Mouse (Mus musculus) kidney, embryonic 15.5 days (tissue): ENCODE measurements at regions not wholly inside any gene's neighbourhood (a gene's known extent, or its start where the extent isn't known, plus 50 kb on each side); places are given as distances from the start of the nearest gene placed in this dataset.
"Not testable (repeated sequence)": the region's sequence is repeated elsewhere in the genome, so short reads cannot be mapped to it uniquely, and the experiment has no call there.

Experiments
- ATAC-seq: fragments of 200-750 bp; cut with Nextera tagmentation; replicated peaks from 2 replicates; pipeline ENCODE4 v1.8.0; 2017; ENCODE audit warnings: moderate TSS enrichment; ENCODE audit not compliant: low FRiP score
- H3K27ac ChIP-seq: fragments of 300-500 bp; sonication (generic); 2 replicates; pipeline ENCODE4 v1.5.1; 2015; ENCODE audit warnings: mild to moderate bottlenecking, inconsistent platforms
- H3K27me3 ChIP-seq: fragments of 300-500 bp; sonication (generic); 2 replicates; pipeline ENCODE4 v1.6.1; 2015; ENCODE audit warnings: inconsistent platforms
- H3K36me3 ChIP-seq: fragments of 300-500 bp; sonication (generic); 2 replicates; pipeline ENCODE4 v1.6.1; 2015; ENCODE audit warnings: inconsistent platforms
- H3K4me1 ChIP-seq: fragments of 300-500 bp; sonication (generic); 2 replicates; pipeline ENCODE4 v1.6.1; 2015; ENCODE audit warnings: inconsistent platforms
- H3K4me2 ChIP-seq: fragments of 300-500 bp; sonication (generic); 2 replicates; pipeline ENCODE4 v1.6.1; 2015; ENCODE audit warnings: moderate library complexity, mild to moderate bottlenecking, inconsistent platforms
- H3K4me3 ChIP-seq: fragments of 300-500 bp; sonication (generic); replicated peaks from 2 replicates; pipeline ENCODE4 v1.5.1; 2015; ENCODE audit warnings: mild to moderate bottlenecking, inconsistent platforms
- H3K9ac ChIP-seq: fragments of 300-500 bp; sonication (generic); 2 replicates; pipeline ENCODE4 v1.6.1; 2015; ENCODE audit warnings: mild to moderate bottlenecking, inconsistent platforms
- H3K9me3 ChIP-seq: fragments of 300-500 bp; sonication (generic); replicated peaks from 2 replicates; pipeline ENCODE4 v1.6.1; 2016; ENCODE audit warnings: inconsistent platforms
- WGBS: fragments of 180-500 bp; shearing (Covaris S2); methylation state at CpG from one replicate; pipeline ENCODE4 v1.1.7; 2015; ENCODE audit warnings: mixed read lengths; 5-methylcytosine and 5-hydroxymethylcytosine counted together

DNA sequence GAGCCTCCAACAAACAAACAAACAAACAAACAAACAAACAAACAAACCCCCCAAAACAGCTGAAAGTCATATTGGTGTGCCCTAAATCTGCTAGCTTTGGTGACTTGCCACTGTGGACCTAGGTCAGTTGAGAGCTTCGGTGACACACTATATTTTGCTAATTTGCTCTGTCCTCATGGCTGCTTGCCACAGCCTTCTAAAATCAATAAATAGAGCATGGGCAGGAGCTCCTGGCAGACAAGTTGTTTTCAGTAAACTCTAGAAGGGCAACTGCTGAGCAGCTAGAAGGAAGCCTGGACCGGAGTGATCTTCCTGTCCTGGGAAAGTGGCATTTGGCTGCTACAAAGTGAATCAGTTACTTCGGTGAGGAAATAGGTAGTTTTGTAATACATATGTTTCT is 119.7 kb upstream of the Fbxl4 start:
- no peaks in the 10 kb centered on the region for H3K9me3 ChIP-seq
- no peak for ATAC-seq
- no peak overlapping the region for H3K9ac ChIP-seq
- no peak overlapping the region for H3K4me3 ChIP-seq
- H3K27ac ChIP-seq = no peak overlapping the region
- H3K4me2 ChIP-seq = no peak overlapping the region
- no peaks in the 10 kb centered on the region for H3K36me3 ChIP-seq
- WGBS = 82% methylated on average over 3 of the region's 3 CpGs
- H3K27me3 ChIP-seq = no peaks in the 10 kb centered on the region
- no peaks in the 10 kb centered on the region for H3K4me1 ChIP-seq

DNA sequence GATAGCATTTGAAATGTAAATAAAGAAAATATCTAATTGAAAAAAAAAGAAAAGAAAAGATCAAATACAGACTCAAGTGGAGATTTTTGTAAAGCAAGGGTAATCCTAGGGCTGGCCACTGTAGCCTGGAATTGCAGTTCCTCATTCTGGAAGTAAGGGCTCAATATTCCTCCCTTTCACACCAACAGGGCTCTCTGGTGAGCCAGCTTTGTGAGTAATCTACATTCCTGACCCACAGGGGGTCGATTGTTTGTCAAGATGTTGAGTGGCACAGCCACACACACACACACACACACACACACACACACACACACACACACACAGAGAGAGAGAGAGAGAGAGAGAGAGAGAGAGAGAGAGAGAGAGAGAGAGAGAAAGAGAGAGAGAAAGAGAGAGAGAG is 107.1 kb upstream of the Fbxl4 start:
- not testable (repeated sequence) for H3K27ac ChIP-seq, H3K4me3 ChIP-seq, H3K4me2 ChIP-seq, H3K27me3 ChIP-seq, H3K9ac ChIP-seq, ATAC-seq, H3K4me1 ChIP-seq, H3K36me3 ChIP-seq, H3K9me3 ChIP-seq
- WGBS = 27% methylated on average over 1 of the region's 1 CpGs

DNA sequence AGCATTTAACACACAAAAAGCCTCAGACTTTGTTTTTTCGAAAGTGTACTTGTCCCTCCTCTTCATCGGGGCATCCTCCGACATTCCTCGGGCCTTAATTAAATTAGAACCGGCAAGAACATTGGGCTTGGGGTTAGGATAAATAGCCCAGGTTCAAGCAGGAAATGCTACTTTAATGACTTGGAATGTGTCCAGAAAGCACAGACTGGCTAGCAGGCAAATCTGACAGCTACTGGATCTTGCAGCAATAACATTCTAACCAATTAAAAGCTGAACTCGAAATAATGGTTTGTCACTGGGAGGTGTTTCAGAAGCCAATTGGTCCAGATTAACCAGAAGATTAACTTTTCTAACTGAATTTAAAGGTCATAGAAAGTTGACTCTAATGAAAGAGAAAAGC is 93.4 kb upstream of the Fbxl4 start:
- H3K9ac ChIP-seq = no peak overlapping the region
- 0 out of 2 replicates have a peak, but pooled peaks cover 5% of the 10 kb centered on the region for H3K4me1 ChIP-seq
- no peak overlapping the region for H3K4me3 ChIP-seq
- H3K27me3 ChIP-seq = no peaks in the 10 kb centered on the region
- no peak overlapping the region for H3K4me2 ChIP-seq
- no peaks in the 10 kb centered on the region for H3K36me3 ChIP-seq
- ATAC-seq = 0 out of 2 replicates have a peak, but pooled peaks have one; percentile 49
- WGBS = 28% methylated on average over 6 of the region's 6 CpGs
- no peaks in the 10 kb centered on the region for H3K9me3 ChIP-seq
- no peak overlapping the region for H3K27ac ChIP-seq

DNA sequence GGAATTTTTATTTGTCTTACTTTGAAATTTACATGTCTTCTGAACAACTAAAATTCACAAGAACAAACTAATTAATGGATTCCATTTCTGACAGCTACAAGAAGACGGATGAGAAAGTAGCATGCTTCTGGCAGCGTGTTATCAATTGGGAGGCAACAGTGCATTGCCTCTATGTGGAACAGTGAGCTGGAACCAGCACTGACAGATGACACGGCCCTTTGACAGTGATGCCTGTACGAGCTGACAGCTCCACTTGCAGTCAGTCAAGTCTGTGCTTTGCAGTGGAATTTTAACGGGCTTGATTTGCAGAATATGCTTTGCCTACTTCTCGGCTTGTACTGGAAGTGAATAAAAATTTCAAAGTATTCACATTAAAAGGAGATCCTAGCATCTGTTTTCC is 88.3 kb upstream of the Fbxl4 start:
- Histone ChIP-seq H3K27me3 (no peaks in the 10 kb centered on the region), H3K36me3 (no peaks in the 10 kb centered on the region), H3K4me2 (no peak overlapping the region), H3K9ac (no peak overlapping the region), H3K4me1 (0 out of 2 replicates have a peak, but pooled peaks cover 2% of the 10 kb centered on the region), H3K4me3 (no peak overlapping the region), H3K27ac (no peak overlapping the region), H3K9me3 (no peaks in the 10 kb centered on the region)
- no peak for ATAC-seq
- 72% methylated on average over 6 of the region's 6 CpGs for WGBS

DNA sequence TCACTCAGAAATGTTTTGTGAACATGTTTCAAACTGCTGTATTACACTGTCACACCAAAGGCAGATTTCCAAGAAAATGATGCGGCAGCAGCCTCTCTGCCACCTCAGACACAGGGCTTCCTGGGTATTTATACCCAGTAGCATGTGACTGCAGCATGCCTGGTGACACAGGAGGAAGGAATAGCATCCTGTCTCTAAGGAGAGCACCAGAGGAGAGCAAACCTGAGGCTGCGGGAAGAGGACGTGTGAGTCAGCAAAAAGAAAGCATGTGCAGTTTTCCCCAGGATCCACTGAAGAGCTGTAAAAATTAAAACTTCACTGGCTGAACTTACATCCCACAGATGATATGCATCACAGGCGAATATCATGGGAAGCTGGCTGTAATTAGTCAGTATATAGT is 83.2 kb upstream of the Fbxl4 start:
- Histone ChIP-seq H3K9ac (no peak overlapping the region), H3K27me3 (no peaks in the 10 kb centered on the region), H3K9me3 (no peaks in the 10 kb centered on the region), H3K4me1 (no peaks in the 10 kb centered on the region), H3K27ac (no peak overlapping the region), H3K36me3 (no peaks in the 10 kb centered on the region), H3K4me2 (no peak overlapping the region), H3K4me3 (no peak overlapping the region)
- 52% methylated on average over 4 of the region's 4 CpGs for WGBS
- no peak for ATAC-seq

DNA sequence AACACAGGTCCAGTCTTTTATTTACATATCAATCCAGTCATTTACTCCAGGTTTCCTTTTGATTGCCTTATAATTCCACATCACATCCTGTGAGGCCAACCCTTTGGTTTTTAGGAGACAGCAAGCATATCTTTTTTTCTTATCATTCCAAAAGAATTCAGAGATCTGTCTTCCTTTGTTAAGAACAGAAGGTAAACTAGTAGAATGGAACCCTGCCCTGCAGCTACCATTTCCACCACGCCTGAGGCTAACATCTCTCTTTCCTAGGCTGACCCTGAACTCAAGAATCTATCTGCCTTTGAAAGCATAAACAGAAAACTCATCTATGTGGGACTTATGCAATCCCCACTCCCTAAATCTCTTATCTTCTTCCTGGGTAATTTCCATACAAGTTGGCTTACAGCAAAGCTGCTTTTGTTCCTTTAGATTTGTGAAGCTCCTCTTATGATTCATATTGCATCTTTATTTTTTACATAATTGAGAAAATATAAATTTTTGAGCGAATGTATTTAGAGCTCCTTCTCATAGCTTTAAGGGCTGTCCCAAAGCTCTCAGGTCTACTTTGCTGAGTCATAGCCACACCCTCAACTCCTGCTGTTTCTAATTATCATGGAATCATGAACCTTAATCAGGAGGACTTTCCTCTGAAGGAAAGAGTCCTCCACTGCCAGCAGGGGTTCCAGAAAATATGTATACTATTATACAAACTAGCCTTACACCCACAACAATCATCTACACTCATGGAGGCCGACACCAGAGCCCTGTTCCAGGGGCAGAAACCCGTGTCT is 74.6 kb upstream of the Fbxl4 start:
- H3K4me1 ChIP-seq = no peaks in the 10 kb centered on the region
- H3K27ac ChIP-seq = no peak overlapping the region
- no peak overlapping the region for H3K9ac ChIP-seq
- no peak overlapping the region for H3K4me2 ChIP-seq
- no peaks in the 10 kb centered on the region for H3K27me3 ChIP-seq
- no peaks in the 10 kb centered on the region for H3K9me3 ChIP-seq
- 78% methylated on average over 4 of the region's 4 CpGs for WGBS
- no peaks in the 10 kb centered on the region for H3K36me3 ChIP-seq
- ATAC-seq = no peak
- H3K4me3 ChIP-seq = no peak overlapping the region

DNA sequence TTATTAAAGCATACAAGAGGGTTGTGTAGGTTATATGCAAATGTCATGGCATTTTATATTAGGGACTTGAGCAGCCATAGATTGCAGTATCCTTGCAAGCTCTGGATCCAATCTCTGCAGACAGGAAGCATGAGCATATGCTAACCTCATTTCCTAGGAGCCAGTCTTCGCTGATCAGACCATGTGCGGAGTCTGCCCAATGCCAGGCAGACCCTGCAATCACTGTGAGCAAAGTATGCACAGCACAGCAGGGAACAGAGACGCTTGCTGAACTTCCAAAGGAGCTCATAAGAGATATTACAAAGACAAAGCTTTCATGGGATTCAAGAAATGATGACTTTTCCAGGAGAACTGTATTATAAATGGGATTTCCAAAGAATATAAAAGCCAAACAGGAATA is 65.2 kb upstream of the Fbxl4 start:
- 83% methylated on average over 3 of the region's 3 CpGs for WGBS

DNA sequence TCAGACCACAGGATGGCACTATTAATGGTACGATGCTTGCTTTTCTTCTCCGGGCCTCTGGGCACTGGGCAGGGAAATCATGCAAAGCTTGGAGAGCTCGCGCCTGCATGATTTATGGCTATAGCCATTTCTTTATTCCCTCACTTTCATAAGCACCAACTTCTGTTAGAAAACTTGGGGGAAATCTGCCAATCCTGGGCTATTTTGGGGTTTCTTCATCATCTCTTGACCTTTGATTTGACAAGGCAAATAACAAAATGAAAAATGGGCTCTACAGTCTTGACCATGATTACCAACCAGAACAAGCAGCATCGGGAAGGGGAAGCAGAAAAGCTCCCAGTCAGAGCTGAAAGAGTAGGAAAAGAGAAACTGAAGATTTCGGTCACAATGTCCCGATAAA is 57.1 kb upstream of the Fbxl4 start:
- H3K27me3 ChIP-seq = no peaks in the 10 kb centered on the region
- no peak overlapping the region for H3K9ac ChIP-seq
- H3K4me2 ChIP-seq = no peak overlapping the region
- WGBS = 91% methylated on average over 7 of the region's 7 CpGs
- no peaks in the 10 kb centered on the region for H3K36me3 ChIP-seq
- H3K4me3 ChIP-seq = no peak overlapping the region
- H3K9me3 ChIP-seq = no peaks in the 10 kb centered on the region
- no peak for ATAC-seq
- no peak overlapping the region for H3K27ac ChIP-seq
- no peaks in the 10 kb centered on the region for H3K4me1 ChIP-seq

More for the DNA sequence above, 65.2 kb upstream of the Fbxl4 start:
- H3K4me2 ChIP-seq = no peak overlapping the region
- no peaks in the 10 kb centered on the region for H3K36me3 ChIP-seq
- no peak overlapping the region for H3K9ac ChIP-seq
- no peaks in the 10 kb centered on the region for H3K9me3 ChIP-seq
- no peaks in the 10 kb centered on the region for H3K27me3 ChIP-seq
- H3K4me1 ChIP-seq = no peaks in the 10 kb centered on the region
- H3K27ac ChIP-seq = no peak overlapping the region
- no peak for ATAC-seq
- no peak overlapping the region for H3K4me3 ChIP-seq

DNA sequence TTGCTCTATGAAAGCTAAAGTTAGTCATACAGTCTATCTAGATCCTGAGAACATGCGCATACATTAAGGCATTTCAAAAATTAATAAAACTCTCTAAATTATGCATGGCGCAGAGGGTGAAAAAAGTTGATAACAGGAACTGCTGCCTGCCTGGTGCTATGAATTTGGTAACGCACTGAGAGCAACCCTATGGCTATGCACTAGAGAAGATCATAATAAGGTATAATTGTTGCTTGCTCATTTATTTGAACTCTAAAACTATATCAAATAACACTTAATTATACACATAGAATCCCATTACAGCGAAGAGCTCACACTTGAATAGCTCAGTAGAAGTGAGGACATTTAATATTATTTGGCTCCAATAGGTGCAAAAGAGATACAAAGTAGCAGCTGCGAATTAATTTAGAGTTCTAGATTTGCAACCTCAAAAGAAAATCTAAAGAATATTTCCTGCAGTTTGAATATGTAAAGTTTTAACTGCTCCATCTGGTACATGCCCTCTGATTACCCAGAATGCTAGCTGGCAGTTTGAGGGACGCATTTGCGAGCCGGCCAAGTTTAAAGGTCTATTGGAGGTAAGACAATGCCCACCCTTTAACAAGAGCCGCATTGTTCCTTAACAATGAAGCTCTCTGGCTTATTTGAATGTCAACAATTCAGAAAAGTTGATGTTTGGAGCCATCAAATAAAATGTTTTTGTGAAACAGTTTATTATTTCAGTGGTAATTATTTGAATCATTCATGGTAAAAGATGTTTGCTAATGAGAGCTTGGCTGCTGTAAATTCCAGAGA is 56.0 kb upstream of the Fbxl4 start:
- WGBS = 76% methylated on average over 9 of the region's 9 CpGs
- Histone ChIP-seq H3K9me3 (no peaks in the 10 kb centered on the region), H3K27me3 (no peaks in the 10 kb centered on the region), H3K27ac (no peak overlapping the region), H3K9ac (no peak overlapping the region), H3K4me3 (no peak overlapping the region), H3K36me3 (no peaks in the 10 kb centered on the region), H3K4me1 (no peaks in the 10 kb centered on the region), H3K4me2 (no peak overlapping the region)
- ATAC-seq = no peak

DNA sequence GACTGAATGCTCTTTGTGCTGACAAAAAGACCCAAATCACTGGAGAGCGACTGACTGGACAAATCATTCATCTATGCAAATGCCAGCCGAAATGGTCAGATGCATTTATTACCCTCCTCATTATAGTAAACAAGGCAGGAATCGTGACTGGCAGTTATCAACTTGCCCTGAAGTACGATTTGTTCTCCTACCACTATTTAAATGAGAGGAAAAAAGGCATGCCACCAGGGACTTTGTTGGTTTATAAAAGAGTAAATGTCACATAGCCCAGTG is 55.5 kb upstream of the Fbxl4 start:
- Histone ChIP-seq H3K27me3 (no peaks in the 10 kb centered on the region), H3K36me3 (no peaks in the 10 kb centered on the region), H3K4me1 (no peaks in the 10 kb centered on the region), H3K4me3 (no peak overlapping the region), H3K4me2 (no peak overlapping the region), H3K9ac (no peak overlapping the region), H3K9me3 (no peaks in the 10 kb centered on the region), H3K27ac (no peak overlapping the region)
- 50% methylated on average over 4 of the region's 4 CpGs for WGBS
- no peak for ATAC-seq

DNA sequence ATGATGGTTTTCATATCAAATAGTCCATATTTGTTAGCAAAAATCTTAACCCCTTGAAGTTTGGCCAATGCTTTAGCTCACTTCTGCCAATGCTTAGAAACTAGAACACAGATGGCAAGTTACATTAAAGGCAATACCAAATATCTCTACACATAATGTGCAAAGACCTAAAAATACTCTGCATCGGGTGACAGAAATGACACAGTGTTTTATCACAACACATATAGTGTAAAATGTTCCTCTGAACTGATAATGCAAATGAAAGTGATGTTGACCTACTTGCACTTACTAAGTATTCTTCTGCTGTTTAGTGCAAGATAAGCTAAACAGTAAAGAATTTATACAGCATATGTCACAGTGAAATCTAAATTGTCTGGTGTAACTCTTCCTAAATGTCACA is 55.1 kb upstream of the Fbxl4 start:
- Histone ChIP-seq H3K4me3 (no peak overlapping the region), H3K4me2 (no peak overlapping the region), H3K36me3 (no peaks in the 10 kb centered on the region), H3K9ac (no peak overlapping the region), H3K27ac (no peak overlapping the region), H3K9me3 (no peaks in the 10 kb centered on the region), H3K27me3 (no peaks in the 10 kb centered on the region), H3K4me1 (no peaks in the 10 kb centered on the region)
- WGBS = 77% methylated on average over 1 of the region's 1 CpGs
- no peak for ATAC-seq
